Mouse (Mus musculus): ENCODE results near the gene 1700014D04Rik. TPM values are rescaled to one million over a fixed set of nuclear protein-coding genes. Genes with fewer than 3 reads are reported as not detected.
"Not testable (repeated sequence)": the region's sequence is repeated elsewhere in the genome, so short reads cannot be mapped to it uniquely, and the experiment has no call there.

The 1700014D04Rik gene
- total RNA-seq, 2 experiments from 2014 or later, result 0.31 to 0.86 TPM

- Histone ChIP-seq H3K4me3 (no peak overlapping the region; the same call in 1 of the 2 replicates), H3K27ac (no peak overlapping the region)
- TF ChIP-seq CTCF (conservative IDR thresholded peaks at IDR 0.05), result no peak
- DNase-seq (ENCODE audit: low spot score in 2 of 2), result no peak
Measured at GRCm38 (mm10) chr13:59766786-59767515, 20.4 kb upstream of the 1700014D04Rik start.

GRCm38 (mm10) chr13:59762791-59763190, 16.2 kb upstream of the 1700014D04Rik start:
- Histone ChIP-seq H3K4me3 (no peak overlapping the region), H3K27ac (no peak overlapping the region)
- no peak for TF ChIP-seq CTCF (conservative IDR thresholded peaks at IDR 0.05)
- DNase-seq (ENCODE audit: low spot score in 2 of 2), result no peak

- Histone ChIP-seq H3K27ac (no peak overlapping the region), H3K4me3 (no peak overlapping the region)
- TF ChIP-seq CTCF (conservative IDR thresholded peaks at IDR 0.05), result no peak
- DNase-seq (ENCODE audit: low spot score in 2 of 2), result no peak
Measured at GRCm38 (mm10) chr13:59756906-59757305, 10.4 kb upstream of the 1700014D04Rik start.

GRCm38 (mm10) chr13:59750310-59750709, 3.8 kb upstream of the 1700014D04Rik start:
- no peak for DNase-seq (ENCODE audit: low spot score in 2 of 2)
- H3K27ac ChIP-seq, result no peak overlapping the region
- no peak overlapping the region for H3K4me3 ChIP-seq
- no peak for TF ChIP-seq CTCF (conservative IDR thresholded peaks at IDR 0.05)

- no peak for DNase-seq (ENCODE audit: low spot score in 2 of 2)
- Histone ChIP-seq H3K4me3 (no peak overlapping the region), H3K27ac (no peak overlapping the region)
- TF ChIP-seq CTCF (conservative IDR thresholded peaks at IDR 0.05), result no peak
Measured at GRCm38 (mm10) chr13:59746164-59746563, 388 bp downstream of the 1700014D04Rik start.

- no peak for DNase-seq (ENCODE audit: low spot score in 2 of 2)
Measured at GRCm38 (mm10) chr13:59745462-59745861, 1.1 kb downstream of the 1700014D04Rik start.

GRCm38 (mm10) chr13:59741697-59742096, 4.9 kb downstream of the 1700014D04Rik start:
- DNase-seq (ENCODE audit: low spot score in 2 of 2), result no peak
- H3K4me3 ChIP-seq, result no peak overlapping the region
- H3K27ac ChIP-seq, result no peak overlapping the region
- TF ChIP-seq CTCF (conservative IDR thresholded peaks at IDR 0.05), result peak; percentile 62

More at GRCm38 (mm10) chr13:59745462-59745861, 1.1 kb downstream of the 1700014D04Rik start:
- no peak for TF ChIP-seq CTCF (conservative IDR thresholded peaks at IDR 0.05)
- Histone ChIP-seq H3K4me3 (no peak overlapping the region), H3K27ac (no peak overlapping the region)

GRCm38 (mm10) chr13:59741096-59741495, 5.5 kb downstream of the 1700014D04Rik start:
- no peak for TF ChIP-seq CTCF (conservative IDR thresholded peaks at IDR 0.05)
- Histone ChIP-seq H3K27ac (no peak overlapping the region), H3K4me3 (no peak overlapping the region)
- no peak for DNase-seq (ENCODE audit: low spot score in 2 of 2)

GRCm38 (mm10) chr13:59739397-59739796, 7.2 kb downstream of the 1700014D04Rik start:
- Histone ChIP-seq H3K27ac (no peak overlapping the region), H3K4me3 (no peak overlapping the region)
- DNase-seq (ENCODE audit: low spot score in 2 of 2), result no peak
- TF ChIP-seq CTCF (conservative IDR thresholded peaks at IDR 0.05), result no peak

- TF ChIP-seq CTCF (conservative IDR thresholded peaks at IDR 0.05), result no peak
- Histone ChIP-seq H3K27ac (no peak overlapping the region), H3K4me3 (no peak overlapping the region)
- no peak for DNase-seq (ENCODE audit: low spot score in 2 of 2)
Measured at GRCm38 (mm10) chr13:59738455-59738854, 8.1 kb downstream of the 1700014D04Rik start.

- Histone ChIP-seq H3K27ac (no peak overlapping the region), H3K4me3 (no peak overlapping the region)
- peak; percentile 21 for TF ChIP-seq CTCF (conservative IDR thresholded peaks at IDR 0.05)
- no peak for DNase-seq (ENCODE audit: low spot score in 2 of 2)
Measured at GRCm38 (mm10) chr13:59735190-59735589, 11.4 kb downstream of the 1700014D04Rik start.

- H3K4me3 ChIP-seq; DNase-seq (ENCODE audit: low spot score in 2 of 2); H3K27ac ChIP-seq: not testable (repeated sequence)
Measured at GRCm38 (mm10) chr13:59734347-59734746, 12.2 kb downstream of the 1700014D04Rik start.

GRCm38 (mm10) chr13:59733936-59734335, 12.6 kb downstream of the 1700014D04Rik start:
- no peak overlapping the region for H3K4me3 ChIP-seq
- no peak for DNase-seq (ENCODE audit: low spot score in 2 of 2)
- TF ChIP-seq CTCF (conservative IDR thresholded peaks at IDR 0.05), result no peak
- H3K27ac ChIP-seq, result no peak overlapping the region

GRCm38 (mm10) chr13:59731652-59732051, 14.9 kb downstream of the 1700014D04Rik start, which contains the start of gene Spata31d1d:
Gene Spata31d1d (minus strand): TSS chr13:59731752.
- Histone ChIP-seq H3K4me3 (no peak within 1 kb of the TSS), H3K27ac (no peak within 1 kb of the TSS)
- no peak for TF ChIP-seq CTCF (conservative IDR thresholded peaks at IDR 0.05)
- DNase-seq (ENCODE audit: low spot score in 2 of 2), result no peak

Measured in layer of hippocampus, adult 2 months (tissue).